Mouse (Mus musculus) mature B cell (primary cell): ENCODE measurements around the gene C130050O18Rik.

Experiments
- in situ Hi-C: fragments of 300-500 bp; cut with MboI; formaldehyde crosslinking; loops from 2 replicates; pipeline ENCODE4 v1.14.3; 2019

Gene C130050O18Rik

GRCm38 (mm10) chr5:139459938-139460337 lies 54.9 kb downstream of the C130050O18Rik start:
- in situ Hi-C loops = no loop called here

DNA sequence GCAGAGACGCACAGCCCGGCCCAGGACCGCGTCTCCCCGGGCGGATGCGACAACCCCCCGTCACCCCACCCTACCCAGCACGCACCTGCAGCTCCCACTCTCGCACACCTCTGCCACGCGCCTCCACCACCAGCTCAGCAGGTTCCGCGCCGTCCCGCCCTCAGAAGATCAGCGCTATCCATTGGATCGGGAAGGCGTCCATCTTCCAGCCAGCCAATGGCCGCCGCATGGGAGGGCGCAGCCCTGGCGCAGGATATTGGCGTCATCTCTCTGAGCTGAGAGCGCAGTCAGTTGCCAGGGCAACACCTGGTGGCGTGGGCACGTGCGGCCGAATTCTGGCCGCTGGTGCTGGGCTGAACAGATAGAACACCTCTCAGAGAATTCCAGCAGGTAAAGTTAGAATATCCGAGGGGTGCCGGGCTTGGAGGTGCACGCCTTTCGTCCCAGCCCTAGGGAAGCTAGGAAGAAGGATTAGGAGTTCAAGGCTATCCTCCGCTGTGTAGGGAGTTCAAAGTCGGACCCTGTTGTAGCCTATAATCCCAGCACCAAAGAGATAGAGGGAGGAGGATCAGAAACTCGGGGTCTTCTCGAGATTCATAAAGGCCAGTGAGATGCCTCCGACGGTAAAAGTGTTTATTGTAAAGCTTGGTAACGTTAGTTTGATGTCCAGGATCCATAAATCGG lies 55.4 kb downstream of the C130050O18Rik start, which contains the start of gene 3110082I17Rik:
Gene 3110082I17Rik (minus strand): TSS at position 144 of the 684 bp plus-strand sequence.
- in situ Hi-C loops = no loop called here

DNA sequence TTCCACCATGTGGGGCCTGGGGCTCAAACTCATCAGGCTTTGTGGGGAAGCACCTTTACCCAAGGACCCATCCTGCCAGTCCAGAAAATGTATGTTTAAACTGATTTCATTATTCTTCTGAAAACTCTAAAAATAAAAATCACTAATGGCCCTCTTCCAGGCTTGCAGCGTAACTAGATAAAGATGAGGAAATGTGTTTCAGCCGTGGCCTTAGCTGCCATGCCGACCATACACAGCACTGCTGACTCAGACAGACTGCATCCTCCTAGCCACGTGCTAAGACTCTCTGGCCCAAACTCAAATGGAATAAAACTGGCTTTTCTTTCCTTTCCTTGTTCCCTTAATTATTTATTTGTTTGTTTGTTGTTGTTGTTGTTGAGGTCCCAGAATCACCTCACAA lies 59.8 kb downstream of the C130050O18Rik start:
- in situ Hi-C loops = no loop called here
